Mouse (Mus musculus): ENCODE measurements around the gene Crxos. TPM values are rescaled to one million over a fixed set of nuclear protein-coding genes. Genes with fewer than 3 reads are reported as not detected.
A peak's percentile ranks its signal among the peaks of the same experiment; 100 is the strongest.
"Not testable (repeated sequence)": the region's sequence is repeated elsewhere in the genome, so short reads cannot be mapped to it uniquely, and the experiment has no call there.

Gene Crxos
- not detected in 2 replicates for total RNA-seq (2017)

- no peak for ATAC-seq (replicated peaks; ENCODE audit: low read depth, poor library complexity, severe bottlenecking)
Observed at GRCm38 (mm10) chr7:15882317-15882716, at the start of gene Crxos. Crxos (plus strand) TSS chr7:15882617.

DNA sequence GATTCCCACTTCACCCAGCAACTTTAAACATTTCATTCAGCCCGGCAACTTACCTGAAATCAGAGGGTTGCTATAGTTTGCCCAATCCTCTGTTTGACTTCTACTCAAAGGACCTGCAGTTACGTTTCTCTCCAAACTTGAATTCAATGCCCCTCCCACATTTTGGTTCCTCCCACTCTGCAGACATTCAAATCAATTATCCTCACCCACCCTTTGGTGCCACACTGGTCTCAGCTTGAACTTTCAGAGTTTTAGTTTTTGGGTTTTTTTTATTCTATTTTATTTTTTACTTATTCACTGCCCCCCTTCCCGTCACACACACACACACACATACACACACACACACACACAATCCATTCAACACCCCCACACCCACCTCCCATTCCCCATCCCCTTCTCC is 42.8 kb upstream of the Crxos start, which contains the start of gene Obox6:
Gene Obox6 (minus strand): TSS at position 101 of the 400 bp plus-strand sequence.
- ATAC-seq (replicated peaks; ENCODE audit: low read depth, poor library complexity, severe bottlenecking): no peak

DNA sequence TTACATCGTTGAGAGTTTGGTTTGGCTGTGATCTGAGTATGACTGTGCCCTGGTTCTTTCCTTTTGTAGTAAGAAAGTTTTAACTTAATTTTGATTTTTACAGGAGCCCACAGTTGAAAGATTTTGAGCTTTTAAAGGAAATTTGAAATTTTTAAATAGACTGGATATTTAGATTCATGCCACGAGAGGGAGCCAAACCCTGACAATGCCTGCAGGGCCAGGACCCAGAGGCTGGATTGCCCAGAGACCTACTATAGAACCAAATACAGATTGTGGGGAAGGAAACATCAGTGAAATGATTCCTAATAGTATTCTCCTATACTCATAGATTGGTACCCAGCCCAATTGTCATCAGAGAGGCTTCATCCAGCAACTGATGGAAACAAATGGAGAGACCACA is 22.8 kb upstream of the Crxos start:
- ATAC-seq (replicated peaks; ENCODE audit: low read depth, poor library complexity, severe bottlenecking): no peak

GRCm38 (mm10) chr7:15864104-15864503 is 18.3 kb upstream of the Crxos start:
- no peak for ATAC-seq (replicated peaks; ENCODE audit: low read depth, poor library complexity, severe bottlenecking)

GRCm38 (mm10) chr7:15879756-15880155 is 2.7 kb upstream of the Crxos start, which contains the start of gene Crx:
Crx (minus strand) TSS chr7:15879968.
- ATAC-seq (replicated peaks; ENCODE audit: low read depth, poor library complexity, severe bottlenecking): no peak

DNA sequence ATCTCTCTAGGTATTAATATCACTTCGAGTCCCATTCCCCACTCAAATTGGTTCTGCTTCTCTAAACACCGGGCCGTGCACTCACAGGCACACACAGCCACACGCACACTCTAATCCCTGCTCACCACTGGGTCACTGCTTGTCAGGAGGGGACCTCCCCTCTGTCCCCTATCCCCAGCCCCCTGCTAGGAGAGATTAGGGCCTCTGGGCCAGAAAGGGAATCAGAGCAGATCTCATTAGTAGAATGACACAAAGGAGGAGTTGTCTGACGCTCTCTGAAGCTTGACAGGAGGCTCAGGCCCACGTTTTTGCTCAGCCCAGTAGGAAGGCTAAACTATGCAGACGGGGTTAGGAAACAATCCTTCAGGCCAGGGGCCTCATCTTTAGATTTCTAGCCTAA is 1.0 kb upstream of the Crxos start:
- ATAC-seq (replicated peaks; ENCODE audit: low read depth, poor library complexity, severe bottlenecking): no peak

GRCm38 (mm10) chr7:15881831-15882230 is 586 bp upstream of the Crxos start:
- ATAC-seq (replicated peaks; ENCODE audit: low read depth, poor library complexity, severe bottlenecking): no peak

GRCm38 (mm10) chr7:15884127-15884526 is 1.7 kb downstream of the Crxos start:
- ATAC-seq (replicated peaks; ENCODE audit: low read depth, poor library complexity, severe bottlenecking): peak; percentile 52; the same call in 1 of the 2 replicates

DNA sequence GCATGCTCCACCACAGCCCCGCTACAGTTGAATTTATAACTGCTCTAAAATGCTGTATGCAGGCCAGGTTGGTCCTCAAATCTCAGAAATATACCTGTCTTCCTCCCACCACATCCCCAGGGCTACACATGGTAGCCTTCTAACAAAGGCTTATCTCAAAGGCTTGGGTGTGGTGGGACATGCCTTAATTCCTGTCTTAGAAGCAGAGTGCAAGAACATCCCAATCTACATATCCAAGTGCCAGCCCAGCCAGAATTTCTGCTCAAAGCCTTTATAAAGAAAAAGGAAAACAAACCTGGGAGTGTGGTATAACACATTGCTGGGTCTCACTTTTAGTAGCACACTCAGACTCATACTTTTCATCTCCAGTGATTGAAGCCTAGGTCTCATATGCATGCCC is 11.8 kb downstream of the Crxos start:
- ATAC-seq (replicated peaks; ENCODE audit: low read depth, poor library complexity, severe bottlenecking): no peak

DNA sequence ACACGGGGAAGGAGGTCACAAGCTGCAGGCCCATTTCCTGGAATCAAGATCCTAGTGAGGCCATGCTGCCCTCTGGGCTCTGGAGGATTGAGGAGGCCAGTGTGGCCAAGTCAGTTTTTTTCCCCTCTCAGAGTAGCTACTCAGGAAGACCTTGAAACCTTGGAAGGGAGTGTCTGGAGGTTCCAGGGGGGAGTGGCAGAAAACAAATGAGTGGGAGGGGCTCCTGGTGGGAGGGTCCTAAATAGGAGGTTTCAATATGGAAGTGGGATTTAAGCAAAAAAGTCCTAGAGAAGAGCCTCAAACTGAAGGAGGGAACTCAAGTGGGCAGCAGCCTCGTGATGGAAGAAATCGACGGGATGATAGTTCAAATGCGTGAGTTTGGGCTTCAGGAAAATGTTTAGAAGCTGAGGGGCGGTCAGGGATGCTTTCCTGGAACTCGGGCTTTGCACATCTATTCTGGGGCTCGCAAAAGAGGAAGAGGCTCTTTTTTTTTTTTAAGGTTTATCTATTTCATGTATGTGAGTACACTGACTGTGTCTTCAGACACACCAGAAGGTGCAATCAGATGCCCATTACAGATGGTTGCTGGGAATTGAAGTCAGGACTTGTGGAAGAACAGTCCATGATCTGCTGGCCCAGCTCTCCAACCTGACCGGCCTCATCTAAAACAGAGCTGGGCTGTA is 19.1 kb downstream of the Crxos start:
- ATAC-seq (replicated peaks; ENCODE audit: low read depth, poor library complexity, severe bottlenecking): no peak

GRCm38 (mm10) chr7:15905861-15906260 is 23.4 kb downstream of the Crxos start:
- ATAC-seq (replicated peaks; ENCODE audit: low read depth, poor library complexity, severe bottlenecking): no peak

DNA sequence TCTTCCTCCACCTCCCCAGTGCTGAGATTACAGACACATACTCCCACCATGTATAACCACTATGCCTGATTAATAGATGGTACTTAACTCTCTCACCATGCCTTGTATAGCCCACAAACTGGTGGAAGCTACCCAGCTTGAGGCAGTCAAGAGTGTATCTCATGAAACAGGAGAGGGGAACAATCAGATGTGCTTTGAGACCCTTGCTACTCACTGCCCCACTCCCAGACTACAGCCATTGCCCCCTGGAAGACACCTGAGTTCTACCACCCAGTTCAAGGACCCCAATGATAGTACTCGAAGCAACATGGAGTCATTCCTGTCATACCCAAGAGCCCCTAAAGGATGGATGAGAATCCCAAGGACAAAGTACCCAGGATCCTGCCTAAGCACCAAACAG is 24.2 kb downstream of the Crxos start:
- ATAC-seq (replicated peaks; ENCODE audit: low read depth, poor library complexity, severe bottlenecking): no peak

DNA sequence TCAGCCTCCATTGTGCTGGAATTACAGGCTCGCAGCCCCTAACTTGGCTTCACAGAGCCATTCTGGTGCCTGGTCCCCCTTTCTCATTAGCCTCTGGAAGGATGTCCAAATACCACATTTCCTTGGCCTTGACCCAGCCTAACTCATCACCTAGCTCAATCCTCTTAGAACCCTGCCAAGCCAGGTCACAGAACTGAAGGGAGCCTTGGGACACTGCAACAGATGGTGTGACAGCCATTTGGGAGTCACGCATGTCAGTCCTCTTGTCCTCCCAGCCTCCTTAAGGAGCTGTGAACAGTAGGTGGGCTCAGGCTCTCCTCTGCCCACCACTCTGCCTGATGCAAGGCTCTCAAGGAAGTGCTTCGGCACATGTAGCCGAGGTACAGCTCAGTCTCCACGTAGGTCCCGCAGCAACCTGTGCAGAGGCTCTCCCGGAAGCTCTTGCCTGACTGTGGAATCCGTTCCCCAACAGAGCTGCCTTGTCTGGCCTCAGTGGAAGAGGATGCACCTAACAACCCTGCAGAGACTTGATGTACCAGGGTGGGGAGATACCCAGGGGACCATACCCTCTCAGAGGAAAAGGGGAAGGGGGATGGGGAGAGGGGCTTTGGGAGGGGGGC is 25.7 kb downstream of the Crxos start:
- no peak for ATAC-seq (replicated peaks; ENCODE audit: low read depth, poor library complexity, severe bottlenecking)

DNA sequence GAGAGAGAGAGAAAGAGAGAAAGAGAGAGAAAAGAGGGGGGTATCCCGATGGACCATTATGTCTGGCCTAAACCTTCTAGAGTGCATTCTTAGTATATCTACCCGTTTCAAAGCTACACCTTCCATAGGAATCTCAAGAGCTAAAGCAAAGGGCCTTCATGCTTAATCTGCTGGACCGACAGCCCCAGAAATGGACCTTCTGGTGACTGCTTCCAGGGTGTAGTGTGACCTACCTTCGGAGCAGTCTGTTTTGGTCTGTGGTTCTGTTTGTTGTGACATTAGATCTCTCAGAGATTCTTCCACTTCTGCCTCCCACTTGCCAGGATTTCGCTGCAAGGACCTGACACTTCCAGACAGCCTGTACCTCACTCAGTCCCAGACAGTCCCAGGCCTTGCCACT is 28.1 kb downstream of the Crxos start:
- no peak for ATAC-seq (replicated peaks; ENCODE audit: low read depth, poor library complexity, severe bottlenecking)

- ATAC-seq (replicated peaks; ENCODE audit: low read depth, poor library complexity, severe bottlenecking): peak; percentile 85
Observed at GRCm38 (mm10) chr7:15912183-15912582, 29.8 kb downstream of the Crxos start.

- peak; percentile 83 for ATAC-seq (replicated peaks; ENCODE audit: low read depth, poor library complexity, severe bottlenecking)
Observed at GRCm38 (mm10) chr7:15914252-15914651, 31.8 kb downstream of the Crxos start.

- ATAC-seq (replicated peaks; ENCODE audit: low read depth, poor library complexity, severe bottlenecking): no peak
Observed at GRCm38 (mm10) chr7:15914751-15915150, 32.3 kb downstream of the Crxos start.

- ATAC-seq (replicated peaks; ENCODE audit: low read depth, poor library complexity, severe bottlenecking): not testable (repeated sequence)
Observed at GRCm38 (mm10) chr7:15915695-15916094, 33.3 kb downstream of the Crxos start.

DNA sequence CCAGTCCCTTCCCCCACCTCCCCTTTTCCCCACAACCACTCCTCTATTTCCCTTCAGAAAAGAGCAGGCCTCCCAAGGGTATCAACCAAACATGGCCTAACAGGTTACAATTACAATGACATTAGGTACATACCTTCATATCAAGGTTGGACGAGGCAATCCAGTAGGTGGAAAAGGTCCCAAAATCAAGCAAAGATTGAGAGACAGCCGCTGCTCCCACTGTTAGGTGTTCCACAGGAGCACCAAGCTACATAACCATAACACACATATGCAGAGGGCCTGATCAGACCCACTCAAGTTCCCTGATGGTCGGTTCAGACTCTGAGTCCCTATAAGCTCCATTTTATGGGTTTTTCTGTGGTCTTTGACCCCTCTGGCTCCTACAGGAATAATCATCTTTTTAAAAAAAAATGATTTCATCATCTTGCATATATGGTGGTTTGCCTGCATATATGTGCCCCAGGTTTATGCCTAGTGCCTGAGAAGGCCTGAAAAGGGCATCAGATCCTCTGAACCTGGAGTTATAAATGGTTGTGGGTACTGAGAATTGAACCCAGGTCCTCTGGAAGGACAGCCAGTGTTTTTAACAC is 33.8 kb downstream of the Crxos start:
- no peak for ATAC-seq (replicated peaks; ENCODE audit: low read depth, poor library complexity, severe bottlenecking)

GRCm38 (mm10) chr7:15916996-15917395 is 34.6 kb downstream of the Crxos start:
- no peak for ATAC-seq (replicated peaks; ENCODE audit: low read depth, poor library complexity, severe bottlenecking)

GRCm38 (mm10) chr7:15918371-15918770 is 36.0 kb downstream of the Crxos start:
- no peak for ATAC-seq (replicated peaks; ENCODE audit: low read depth, poor library complexity, severe bottlenecking)

Measured in common myeloid progenitor, adult 5-6 weeks (primary cell).